Mouse (Mus musculus) hindbrain, embryonic 16.5 days (tissue): ENCODE measurements at regions not wholly inside any gene's neighbourhood (a gene's known extent, or its start where the extent isn't known, plus 50 kb on each side); places are given as distances from the start of the nearest gene placed in this dataset.

ENCODE experiments used
- ATAC-seq: fragments of 200-750 bp; cut with Nextera tagmentation; 2 replicates; pipeline ENCODE4 v1.8.0; 2017; ENCODE audit warnings: moderate TSS enrichment, moderate library complexity
- H3K27ac ChIP-seq: fragments of 300-500 bp; sonication (generic); 2 replicates; pipeline ENCODE4 v1.5.1; 2014; ENCODE audit warnings: low read depth, mild to moderate bottlenecking, control low read depth, low read length, moderate library complexity
- H3K27me3 ChIP-seq: fragments of 300-500 bp; sonication (generic); replicated peaks from 2 replicates; pipeline ENCODE4 v1.6.1; 2014; ENCODE audit warnings: low read length; ENCODE audit not compliant: control insufficient read depth, insufficient read depth
- H3K36me3 ChIP-seq: fragments of 300-500 bp; sonication (generic); 2 replicates; pipeline ENCODE4 v1.6.1; 2014; ENCODE audit warnings: mild to moderate bottlenecking, low read length, moderate library complexity, mixed read lengths; ENCODE audit not compliant: control insufficient read depth, insufficient read depth
- H3K4me1 ChIP-seq: fragments of 300-500 bp; sonication (generic); 2 replicates; pipeline ENCODE4 v1.6.1; 2014; ENCODE audit warnings: low read depth, low read length; ENCODE audit not compliant: control insufficient read depth, insufficient read depth
- H3K4me2 ChIP-seq: fragments of 300-500 bp; sonication (generic); 2 replicates; pipeline ENCODE4 v1.6.1; 2014; ENCODE audit warnings: mild to moderate bottlenecking, low read length, control low read depth, moderate library complexity
- H3K4me3 ChIP-seq: fragments of 300-500 bp; sonication (generic); 2 replicates; pipeline ENCODE4 v1.5.1; 2014; ENCODE audit warnings: mild to moderate bottlenecking, low read length, control low read depth, moderate library complexity
- H3K9ac ChIP-seq: fragments of 300-500 bp; sonication (generic); 2 replicates; pipeline ENCODE4 v1.6.1; 2014; ENCODE audit warnings: low read depth, mild to moderate bottlenecking, control low read depth, low read length, moderate library complexity
- H3K9me3 ChIP-seq: fragments of 300-500 bp; sonication (generic); 2 replicates; pipeline ENCODE4 v1.6.1; 2014; ENCODE audit warnings: mild to moderate bottlenecking, low read length, moderate library complexity; ENCODE audit not compliant: control insufficient read depth
- WGBS: fragments of 180-500 bp; shearing (Covaris S2); extraction: QIAGEN DNeasy Blood & Tissue Kit; methylation state at CpG from one replicate; pipeline ENCODE4 v1.1.7; 2014; 5-methylcytosine and 5-hydroxymethylcytosine counted together

GRCm38 (mm10) chr1:19528871-19529270, 320.2 kb downstream of the Tfap2b start:
- Histone ChIP-seq H3K9ac (no peak overlapping the region), H3K9me3 (no peaks in the 10 kb centered on the region), H3K27me3 (no peaks in the 10 kb centered on the region), H3K4me1 (no peaks in the 10 kb centered on the region), H3K4me2 (no peak overlapping the region), H3K27ac (no peak overlapping the region), H3K4me3 (no peak overlapping the region), H3K36me3 (no peaks in the 10 kb centered on the region)
- 81% methylated on average over 1 of the region's 1 CpGs for WGBS
- ATAC-seq = no peak

- Histone ChIP-seq H3K9ac (no peak overlapping the region), H3K36me3 (no peaks in the 10 kb centered on the region), H3K9me3 (no peaks in the 10 kb centered on the region), H3K4me1 (no peaks in the 10 kb centered on the region), H3K27ac (no peak overlapping the region), H3K4me2 (no peak overlapping the region), H3K27me3 (no peaks in the 10 kb centered on the region), H3K4me3 (no peak overlapping the region)
- 87% methylated on average over 1 of the region's 1 CpGs for WGBS
- ATAC-seq = no peak
Observed at GRCm38 (mm10) chr1:19531406-19531805, 322.7 kb downstream of the Tfap2b start.

GRCm38 (mm10) chr1:19534990-19535389, 326.3 kb downstream of the Tfap2b start:
- H3K4me1 ChIP-seq = no peaks in the 10 kb centered on the region
- H3K4me3 ChIP-seq = no peak overlapping the region
- ATAC-seq = no peak
- no peaks in the 10 kb centered on the region for H3K27me3 ChIP-seq
- H3K4me2 ChIP-seq = no peak overlapping the region
- no peaks in the 10 kb centered on the region for H3K36me3 ChIP-seq
- H3K9me3 ChIP-seq = no peaks in the 10 kb centered on the region
- H3K27ac ChIP-seq = no peak overlapping the region
- no peak overlapping the region for H3K9ac ChIP-seq
- WGBS = 50% methylated on average over 2 of the region's 2 CpGs

- Histone ChIP-seq H3K4me1 (no peaks in the 10 kb centered on the region), H3K4me2 (no peak overlapping the region), H3K4me3 (no peak overlapping the region), H3K27ac (no peak overlapping the region), H3K9ac (no peak overlapping the region), H3K36me3 (no peaks in the 10 kb centered on the region), H3K9me3 (no peaks in the 10 kb centered on the region), H3K27me3 (no peaks in the 10 kb centered on the region)
- no peak for ATAC-seq
- WGBS = 73% methylated on average over 1 of the region's 1 CpGs
Observed at GRCm38 (mm10) chr1:19543011-19543410, 334.3 kb downstream of the Tfap2b start.

- no peak for ATAC-seq
Observed at GRCm38 (mm10) chr1:19565755-19566154, 357.0 kb downstream of the Tfap2b start.

GRCm38 (mm10) chr1:19583071-19584034, 374.6 kb downstream of the Tfap2b start:
- no peak overlapping the region for H3K4me3 ChIP-seq
- H3K36me3 ChIP-seq = no peaks in the 10 kb centered on the region
- H3K9me3 ChIP-seq = no peaks in the 10 kb centered on the region
- WGBS = 58% methylated on average over 12 of the region's 12 CpGs
- H3K27ac ChIP-seq = no peak overlapping the region
- ATAC-seq = no peak
- H3K27me3 ChIP-seq = no peaks in the 10 kb centered on the region
- no peak overlapping the region for H3K4me2 ChIP-seq
- peaks cover 2% of the 10 kb centered on the region; the same call in 1 of the 2 replicates for H3K4me1 ChIP-seq
- no peak overlapping the region for H3K9ac ChIP-seq

More at GRCm38 (mm10) chr1:19565755-19566154, 357.0 kb downstream of the Tfap2b start:
- WGBS = 59% methylated on average over 3 of the region's 3 CpGs
- no peak overlapping the region for H3K27ac ChIP-seq
- no peak overlapping the region for H3K4me3 ChIP-seq
- no peaks in the 10 kb centered on the region for H3K4me1 ChIP-seq
- no peaks in the 10 kb centered on the region for H3K36me3 ChIP-seq
- no peak overlapping the region for H3K4me2 ChIP-seq
- no peaks in the 10 kb centered on the region for H3K9me3 ChIP-seq
- H3K9ac ChIP-seq = no peak overlapping the region
- H3K27me3 ChIP-seq = no peaks in the 10 kb centered on the region

- no peaks in the 10 kb centered on the region for H3K9me3 ChIP-seq
- 80% methylated on average over 7 of the region's 7 CpGs for WGBS
- ATAC-seq = no peak
Observed at GRCm38 (mm10) chr1:19605506-19605905, 396.8 kb downstream of the Tfap2b start.

GRCm38 (mm10) chr1:19615688-19616087, 407.0 kb downstream of the Tfap2b start:
- H3K4me2 ChIP-seq = no peak overlapping the region
- no peaks in the 10 kb centered on the region for H3K27me3 ChIP-seq
- no peaks in the 10 kb centered on the region for H3K9me3 ChIP-seq
- no peak for ATAC-seq
- no peak overlapping the region for H3K9ac ChIP-seq
- no peak overlapping the region for H3K27ac ChIP-seq
- H3K4me1 ChIP-seq = no peaks in the 10 kb centered on the region
- H3K4me3 ChIP-seq = no peak overlapping the region
- no peaks in the 10 kb centered on the region for H3K36me3 ChIP-seq
- WGBS = 52% methylated on average over 4 of the region's 4 CpGs

More at GRCm38 (mm10) chr1:19605506-19605905, 396.8 kb downstream of the Tfap2b start:
- Histone ChIP-seq H3K4me2 (no peak overlapping the region), H3K9ac (no peak overlapping the region), H3K36me3 (no peaks in the 10 kb centered on the region), H3K4me1 (no peaks in the 10 kb centered on the region), H3K27me3 (no peaks in the 10 kb centered on the region), H3K27ac (no peak overlapping the region), H3K4me3 (no peak overlapping the region)

- no peak for ATAC-seq
- H3K9me3 ChIP-seq = no peaks in the 10 kb centered on the region
- 58% methylated on average over 8 of the region's 8 CpGs for WGBS
Observed at GRCm38 (mm10) chr1:19639136-19639535, 430.4 kb downstream of the Tfap2b start.

More at GRCm38 (mm10) chr1:19639136-19639535, 430.4 kb downstream of the Tfap2b start:
- Histone ChIP-seq H3K9ac (no peak overlapping the region), H3K27ac (no peak overlapping the region), H3K4me2 (no peak overlapping the region), H3K4me1 (no peaks in the 10 kb centered on the region), H3K27me3 (no peaks in the 10 kb centered on the region), H3K4me3 (no peak overlapping the region), H3K36me3 (no peaks in the 10 kb centered on the region)
